Mouse (Mus musculus): Measurements from ENCODE around the gene Zer1.

Zer1 gene

DNA sequence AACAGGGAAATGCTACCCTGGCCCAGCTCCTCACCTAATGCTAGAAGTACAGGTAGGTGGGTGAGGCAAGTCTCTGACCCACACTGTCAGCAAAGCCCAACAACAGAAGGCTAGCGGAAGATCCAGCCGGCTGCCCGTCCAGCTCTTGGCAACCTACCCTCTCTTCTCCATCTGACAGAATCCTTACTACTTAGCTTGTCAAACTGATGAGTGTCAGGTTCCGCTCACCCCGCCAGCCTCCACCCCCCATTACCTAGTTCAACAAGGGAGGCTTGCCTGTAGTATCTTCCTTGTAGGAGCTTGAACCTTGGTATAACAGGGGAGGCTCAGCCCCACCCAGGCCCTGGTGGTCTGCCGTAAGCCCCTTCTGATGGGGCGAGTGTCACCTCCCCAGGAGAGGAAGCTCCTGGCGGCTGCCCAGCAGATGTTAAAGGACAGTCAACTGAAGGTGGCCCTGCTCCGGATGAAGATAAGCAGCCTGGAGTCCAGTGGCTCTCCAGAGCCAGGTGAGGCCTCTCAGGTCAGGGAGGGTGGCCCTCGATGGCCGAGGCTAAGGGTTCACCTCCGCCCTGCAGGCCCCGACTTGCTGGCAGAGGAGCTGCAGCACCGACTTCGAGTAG, 44.1 kb downstream of the Zer1 start:
- in situ Hi-C loops (cut with MboI, MseI), result loop anchor here in 1 of 2 experiments (10.0 kb wide), 1 partner anchor 455 kb away; no protein-coding TSS in a partner anchor

DNA sequence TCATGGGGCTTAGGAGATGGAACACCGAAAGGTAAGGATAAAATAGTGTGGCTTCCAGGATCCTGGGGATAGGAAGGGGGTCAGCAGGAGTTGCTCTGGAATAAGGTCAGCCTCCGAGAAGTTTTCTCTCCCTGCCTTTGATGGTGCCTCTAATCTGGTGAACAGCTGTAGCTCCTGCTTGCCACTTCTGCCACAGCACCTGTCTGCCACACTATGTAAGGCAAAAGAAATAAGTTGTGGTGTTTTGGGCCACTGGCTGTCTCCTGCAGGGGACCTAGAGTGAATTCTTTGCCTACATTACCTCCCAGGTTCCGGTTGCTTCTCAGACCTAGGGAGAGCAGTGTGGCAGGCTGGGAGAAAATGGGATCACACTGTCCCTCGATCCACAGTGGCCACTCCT, 45.6 kb downstream of the Zer1 start:
- in situ Hi-C loops (cut with MboI, MseI), result no loop called here

DNA sequence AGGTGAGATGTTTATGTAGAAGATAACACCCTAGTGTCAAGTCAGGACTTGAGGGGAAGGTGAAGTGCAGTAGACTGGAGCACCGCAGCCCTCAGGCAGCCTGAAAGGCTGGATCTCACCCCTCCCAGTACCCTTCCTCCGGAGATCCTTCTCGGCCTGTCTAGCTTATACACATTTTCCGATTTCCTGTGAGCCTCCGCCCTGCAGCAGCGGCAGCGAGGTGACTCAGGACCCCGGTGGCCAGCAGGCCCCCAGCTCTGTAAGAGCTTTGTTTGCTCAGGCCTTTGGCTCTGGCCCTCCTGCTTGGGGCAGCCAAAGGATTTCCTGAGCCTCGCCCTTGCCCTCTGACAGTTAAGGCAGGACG, 46.1 kb downstream of the Zer1 start:
- in situ Hi-C loops (cut with MboI, MseI), result no loop called here

DNA sequence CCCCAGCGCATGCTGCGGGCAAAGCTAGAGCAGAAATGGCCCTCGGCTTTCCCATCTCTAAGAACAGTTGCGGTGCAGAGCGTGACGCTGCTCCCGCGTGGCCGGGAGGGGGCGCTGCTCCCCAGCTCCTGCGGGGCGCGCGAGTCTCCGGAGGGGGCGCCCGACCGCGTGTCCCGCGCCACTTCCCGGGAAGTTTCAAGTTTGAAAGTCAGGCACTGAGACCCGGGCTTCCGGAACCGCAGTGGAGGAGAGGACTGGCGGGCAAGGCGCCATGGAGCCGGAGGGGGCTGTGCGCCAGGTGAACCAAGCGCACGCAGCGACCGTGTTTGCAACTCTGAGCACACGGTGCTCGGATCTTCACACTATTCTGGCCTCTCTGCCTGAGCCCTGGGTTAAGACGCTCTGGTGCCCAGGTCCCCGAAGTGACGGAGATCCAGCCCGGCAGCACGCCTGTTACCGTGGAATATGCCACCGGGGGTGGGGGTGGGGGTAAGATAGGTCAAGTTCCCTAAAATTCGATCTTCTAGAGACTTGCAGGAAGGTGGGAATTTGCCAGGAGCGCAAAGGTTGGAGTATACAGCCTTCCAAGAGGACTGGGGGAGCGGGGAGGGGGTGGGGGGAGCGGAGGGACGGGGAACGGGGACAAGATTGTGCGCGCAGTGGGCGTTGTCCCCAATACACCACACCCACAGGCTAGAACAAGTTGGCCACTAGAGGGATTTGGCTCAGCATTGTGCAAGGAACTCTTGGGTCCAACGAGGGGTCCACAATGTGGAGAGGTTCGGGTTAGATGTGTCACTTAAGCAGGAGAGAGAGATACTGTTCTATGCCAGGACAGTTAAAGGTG, 46.7 kb downstream of the Zer1 start, which contains the start of gene Pkn3:
TSS of gene Pkn3 (plus strand) at position 183 of the 847 bp plus-strand sequence.
- in situ Hi-C loops (cut with MboI, MseI), result no loop called here

- in situ Hi-C loops (cut with MboI, MseI), result no loop called here
Observed at GRCm38 (mm10) chr2:30076959-30077358, 47.4 kb downstream of the Zer1 start.

- in situ Hi-C loops (cut with MboI, MseI), result no loop called here
Observed at GRCm38 (mm10) chr2:30076439-30076838, 47.9 kb downstream of the Zer1 start.

DNA sequence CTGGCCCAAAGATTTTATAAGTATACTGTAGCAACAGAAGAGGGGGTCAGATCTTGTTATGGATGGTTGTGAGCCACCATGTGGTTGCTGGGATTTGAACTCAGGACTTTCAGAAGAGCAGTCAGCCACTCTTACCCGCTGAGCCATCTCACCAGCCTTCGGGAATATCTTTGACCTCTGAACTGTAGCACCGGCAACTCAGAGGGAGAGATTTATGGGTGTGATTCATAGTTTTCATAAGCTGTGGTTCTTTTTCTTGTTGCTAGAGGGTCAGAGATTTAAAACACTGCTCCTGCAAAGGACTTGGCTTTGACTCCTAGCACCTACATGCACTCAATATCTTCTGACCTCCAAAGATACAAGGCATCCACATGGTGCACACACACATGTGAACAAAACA, 48.8 kb downstream of the Zer1 start:
- in situ Hi-C loops (cut with MboI, MseI), result no loop called here

- in situ Hi-C loops (cut with MboI, MseI), result no loop called here
Observed at GRCm38 (mm10) chr2:30073285-30073684, 51.1 kb downstream of the Zer1 start.

DNA sequence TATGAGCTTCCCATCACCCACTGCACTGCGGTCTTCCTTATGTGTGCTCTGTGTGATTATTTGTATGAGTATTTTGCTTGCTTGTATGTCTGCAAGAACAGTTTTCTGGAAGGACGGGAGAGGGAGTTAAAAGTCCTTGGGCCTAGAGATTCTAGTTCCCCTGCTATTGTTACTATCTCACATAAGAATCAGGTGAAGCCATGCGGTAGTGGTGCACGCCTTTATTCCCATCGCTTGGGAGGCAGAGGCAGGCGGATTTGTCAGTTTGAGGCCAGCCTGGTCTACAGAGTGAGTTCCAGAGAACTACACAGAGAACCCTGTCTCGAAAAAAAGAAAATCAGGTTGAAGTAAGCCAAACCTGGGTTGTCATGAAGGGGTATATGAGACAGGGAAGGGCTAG, 51.5 kb downstream of the Zer1 start:
- in situ Hi-C loops (cut with MboI, MseI), result no loop called here

DNA sequence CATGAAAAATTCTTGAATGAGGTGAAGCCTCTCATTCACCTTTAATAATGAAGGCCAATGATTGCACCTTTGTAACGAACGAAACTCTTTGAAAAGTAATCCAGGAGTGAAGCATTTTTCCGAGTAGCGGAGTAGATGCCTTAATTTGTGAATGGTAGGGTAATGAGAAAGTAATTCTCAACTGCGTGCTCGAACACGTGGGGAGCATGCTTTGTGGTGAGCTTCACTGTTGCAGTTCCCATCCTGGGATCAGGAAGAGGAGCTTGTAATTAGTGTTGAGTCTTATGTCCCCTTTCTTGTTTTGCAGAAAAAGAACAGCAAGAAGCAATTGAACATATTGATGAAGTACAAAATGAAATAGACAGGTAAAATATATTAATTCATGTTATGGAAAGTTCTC, 56.4 kb downstream of the Zer1 start:
- in situ Hi-C loops (cut with MboI, MseI), result loop anchor here in 1 of 2 experiments (10.0 kb wide), 1 partner anchor 757 kb away; no protein-coding TSS in a partner anchor

DNA sequence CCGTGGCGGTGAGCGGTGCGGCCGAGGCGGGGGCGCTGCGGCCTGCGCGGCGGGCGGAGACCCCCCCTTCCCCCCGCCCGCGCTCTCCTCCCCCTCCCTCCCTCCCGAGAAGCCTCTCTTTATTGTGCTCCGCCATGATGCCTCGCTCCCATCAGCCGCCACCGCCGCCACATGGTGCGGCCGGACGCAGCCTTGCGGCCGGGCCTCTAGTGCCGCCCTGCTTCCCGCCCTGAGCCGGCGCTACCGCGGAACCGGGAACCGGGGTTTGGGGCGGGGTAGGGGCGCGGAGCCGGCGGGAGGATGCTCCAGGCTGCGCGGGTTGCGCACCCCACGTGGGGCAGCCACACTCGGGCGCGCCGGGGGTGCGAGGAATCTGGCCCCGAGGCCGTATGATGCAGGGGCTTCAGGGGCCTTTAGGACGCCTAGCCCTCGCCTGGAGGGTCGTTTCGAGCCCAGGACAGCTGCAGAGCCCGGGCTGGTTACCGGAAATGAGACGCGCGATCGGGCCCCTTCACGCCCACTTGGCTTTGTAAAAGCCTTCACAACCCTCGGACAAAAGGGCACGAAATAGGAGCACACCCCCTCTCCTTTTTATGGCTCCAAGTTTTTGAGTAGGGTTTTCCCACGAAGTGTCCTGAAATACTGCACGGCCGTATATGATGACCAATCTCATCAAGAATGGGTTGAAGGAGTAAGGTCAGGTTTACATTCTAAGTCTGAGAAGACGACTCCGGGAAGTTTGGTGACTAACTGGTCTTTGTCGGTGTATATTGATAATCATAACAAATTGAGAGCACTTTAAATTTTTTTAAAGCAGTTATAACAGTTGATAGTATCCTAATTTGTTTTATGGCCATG, 57.1 kb downstream of the Zer1 start:
- in situ Hi-C loops (cut with MboI, MseI), result loop anchor here in 1 of 2 experiments (10.0 kb wide), 1 partner anchor 758 kb away; no protein-coding TSS in a partner anchor

DNA sequence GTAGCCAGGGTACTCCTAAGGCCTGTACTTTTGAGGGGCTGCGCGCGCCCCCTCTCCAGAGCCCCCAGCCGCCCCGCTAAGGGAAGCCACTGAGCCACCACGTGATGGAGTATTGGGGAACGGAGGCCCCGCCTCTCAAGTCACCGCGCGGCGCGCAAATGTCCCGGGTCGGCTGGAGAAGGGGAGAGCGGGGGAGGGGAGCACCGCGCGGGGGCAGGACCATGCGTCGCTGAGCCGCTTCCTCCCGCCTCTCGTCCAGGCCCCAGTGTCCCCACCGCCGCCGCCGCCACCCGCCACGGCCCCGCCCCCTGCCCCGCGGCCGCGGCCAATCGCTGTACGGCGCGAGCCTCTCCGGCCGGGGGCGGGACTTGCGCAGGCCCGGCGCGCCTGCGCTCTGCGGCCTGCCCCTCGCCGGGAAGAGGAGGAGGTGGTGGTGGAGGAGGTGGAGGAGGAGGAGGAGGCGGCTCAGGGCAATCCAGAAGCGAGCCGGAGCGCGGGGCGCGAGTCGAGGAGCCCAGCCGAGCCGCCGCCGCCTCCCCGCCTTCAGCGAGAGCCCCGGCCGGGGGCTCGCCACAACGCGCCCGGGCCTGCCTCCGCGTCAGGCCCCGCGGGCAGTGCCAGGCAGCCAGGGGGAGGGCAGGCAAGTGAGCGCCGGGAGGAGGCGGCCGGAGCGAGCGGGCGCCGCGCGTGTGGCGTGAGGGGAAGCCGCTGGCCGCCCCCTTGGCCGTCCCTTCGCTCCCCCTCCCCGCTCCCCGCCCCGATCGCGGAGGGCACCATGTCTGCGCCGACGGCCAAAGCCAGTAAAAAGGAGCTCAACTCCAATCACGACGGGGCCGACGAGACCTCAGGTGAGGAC, 58.1 kb downstream of the Zer1 start:
- in situ Hi-C loops (cut with MboI, MseI), result loop anchor here in 1 of 2 experiments (10.0 kb wide), 1 partner anchor 759 kb away; no protein-coding TSS in a partner anchor

DNA sequence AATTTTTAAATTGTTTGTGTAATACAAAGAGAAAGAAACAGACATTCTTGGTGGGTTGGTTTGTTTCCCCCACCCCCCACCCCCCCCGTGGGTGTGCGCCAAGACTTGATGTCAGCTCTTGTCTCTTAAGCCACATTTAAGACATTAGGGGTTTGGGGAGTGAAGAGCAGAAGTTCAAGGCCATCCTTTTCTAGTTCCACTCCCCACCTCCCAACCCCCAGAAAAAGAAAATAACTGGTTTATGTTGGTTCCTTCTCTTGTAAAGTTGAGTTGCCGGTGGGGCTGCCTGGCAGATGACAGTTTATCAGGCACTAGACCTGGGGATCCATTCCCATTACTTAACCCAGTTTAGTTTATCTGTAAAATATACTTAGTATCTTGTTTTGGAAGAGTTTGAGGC, 60.1 kb downstream of the Zer1 start:
- in situ Hi-C loops (cut with MboI, MseI), result loop anchor here in 1 of 2 experiments (10.0 kb wide), 1 partner anchor 761 kb away; no protein-coding TSS in a partner anchor

- in situ Hi-C loops (cut with MboI, MseI), result loop anchor here in 1 of 2 experiments (10.0 kb wide), 1 partner anchor 761 kb away; no protein-coding TSS in a partner anchor
Observed at GRCm38 (mm10) chr2:30063791-30064190, 60.6 kb downstream of the Zer1 start.

- in situ Hi-C loops (cut with MboI, MseI), result loop anchor here in 1 of 2 experiments (10.0 kb wide), 1 partner anchor 762 kb away; no protein-coding TSS in a partner anchor
Observed at GRCm38 (mm10) chr2:30063235-30063634, 61.1 kb downstream of the Zer1 start.

DNA sequence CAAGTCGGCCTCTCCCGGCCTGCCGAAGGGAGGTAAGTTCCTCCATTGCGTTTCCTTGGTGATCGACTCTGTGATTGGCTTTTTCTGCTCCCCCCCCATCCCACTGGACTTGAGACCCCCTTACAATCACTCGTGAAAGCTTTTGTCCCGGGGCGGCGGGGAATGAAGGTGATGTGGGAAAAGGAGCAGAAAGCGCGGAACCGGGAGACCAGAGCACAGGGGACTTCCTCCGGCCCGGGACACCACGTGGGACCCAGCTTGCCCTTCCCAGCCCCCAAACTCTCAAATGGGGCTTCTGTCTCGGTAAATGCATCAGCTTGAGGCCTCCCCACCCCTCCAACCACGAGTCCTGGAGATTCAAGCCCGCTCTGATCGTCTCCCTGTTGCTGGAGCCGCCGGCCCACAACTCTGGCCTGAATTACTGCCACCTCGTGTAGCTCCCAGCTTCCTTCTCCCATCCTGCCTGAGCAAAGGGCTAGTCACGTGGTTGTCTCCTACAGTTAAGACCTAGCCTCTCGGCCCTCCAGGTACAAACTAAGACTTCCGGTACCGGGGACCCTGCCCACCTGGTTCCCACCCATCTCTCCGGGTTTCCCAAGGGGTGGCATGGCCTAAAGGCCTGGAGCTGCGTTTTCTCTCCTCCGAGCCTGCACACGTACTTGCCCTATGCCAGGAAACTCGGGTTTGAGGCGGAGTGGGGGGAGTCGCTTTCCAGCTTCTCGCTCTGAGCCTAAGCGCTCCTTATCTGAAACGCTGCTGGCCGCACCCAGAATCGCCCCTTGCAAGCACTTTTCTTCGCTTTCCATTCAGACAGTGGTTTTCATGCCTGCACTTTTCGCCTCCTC, 61.9 kb downstream of the Zer1 start:
- in situ Hi-C loops (cut with MboI, MseI), result loop anchor here in 1 of 2 experiments (10.0 kb wide), 1 partner anchor 762 kb away; no protein-coding TSS in a partner anchor

GRCm38 (mm10) chr2:30061215-30062166, 62.9 kb downstream of the Zer1 start:
- in situ Hi-C loops (cut with MboI, MseI), result loop anchor here in 1 of 2 experiments (10.0 kb wide), 1 partner anchor 763 kb away; no protein-coding TSS in a partner anchor

GRCm38 (mm10) chr2:30058418-30058817, 66.0 kb downstream of the Zer1 start:
- in situ Hi-C loops (cut with MboI, MseI), result no loop called here
